Mouse (Mus musculus): ENCODE measurements around the gene Fam78b.

DNA sequence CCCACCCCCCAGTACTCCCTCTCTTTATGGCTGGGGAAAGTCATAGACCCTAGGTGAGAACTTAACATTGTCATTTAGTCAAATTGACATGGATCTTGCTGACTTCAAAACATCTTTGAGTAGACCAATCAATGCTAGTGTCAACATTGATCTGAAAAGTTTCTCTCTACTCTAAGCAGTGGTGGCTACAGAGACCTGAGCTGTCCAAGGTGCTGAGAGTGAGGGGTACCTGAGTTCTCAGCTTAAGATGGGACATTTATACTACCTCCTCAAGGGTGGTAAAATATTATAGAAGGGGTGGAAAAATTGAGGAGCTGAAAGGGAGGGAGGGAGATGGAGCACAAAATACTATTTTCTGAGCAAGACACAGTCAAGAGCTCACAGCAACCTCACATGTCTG is 122.3 kb downstream of the Fam78b start:
- TF ChIP-seq POLR2A (IDR thresholded peaks at IDR 0.05; ENCODE audit: borderline replicate concordance, extremely low read depth, insufficient read depth, insufficient read length, poor library complexity, severe bottlenecking), result no peak
- TF ChIP-seq CTCF (IDR thresholded peaks at IDR 0.05; ENCODE audit: borderline replicate concordance, extremely low read depth, insufficient read depth, insufficient read length), result no peak
